Mouse (Mus musculus) bone marrow, adult 2 months (tissue): ENCODE data around the gene Irx6.

Source experiments
- CTCF ChIP-seq: fragments of 200-500 bp; IDR thresholded peaks from 2 replicates; pipeline ENCODE4 v1.5.1; 2011; ENCODE audit warnings: low read length, control low read depth; ENCODE audit not compliant: control insufficient read depth, insufficient read depth
- POLR2A ChIP-seq: fragments of 200-500 bp; IDR thresholded peaks from 2 replicates; pipeline ENCODE4 v1.6.1; 2011; ENCODE audit warnings: low read depth, mild to moderate bottlenecking, control low read depth, low read length, borderline replicate concordance; ENCODE audit not compliant: control insufficient read depth

DNA sequence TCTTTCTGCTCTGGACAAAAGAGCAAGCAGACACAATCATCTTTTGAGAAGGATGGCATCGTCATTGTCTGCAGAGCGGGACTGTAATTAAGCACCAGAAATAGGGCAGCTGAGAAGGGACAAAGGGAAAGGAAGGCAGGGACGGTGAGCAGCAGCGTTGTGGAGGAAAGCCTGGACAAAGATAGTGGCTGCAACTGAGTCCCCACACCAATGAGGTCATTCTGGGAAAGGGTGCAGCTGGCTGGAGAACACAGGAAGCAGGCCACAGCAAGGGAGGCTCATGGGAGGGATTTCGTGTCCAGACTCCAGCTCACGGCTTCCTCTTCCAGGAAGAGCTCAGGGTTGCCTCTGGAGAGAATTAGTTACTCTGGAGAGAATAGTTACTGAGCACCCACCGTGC, 49.9 kb downstream of the Irx6 start:
- TF ChIP-seq CTCF (no peak), POLR2A (no peak)
